Mouse (Mus musculus): ENCODE results near the gene Erbin. TPM values are rescaled to one million over a fixed set of nuclear protein-coding genes. Genes with fewer than 3 reads are reported as not detected.

Gene Erbin
- polyA plus RNA-seq (2012) = 0.13 TPM in 2 replicates

DNA sequence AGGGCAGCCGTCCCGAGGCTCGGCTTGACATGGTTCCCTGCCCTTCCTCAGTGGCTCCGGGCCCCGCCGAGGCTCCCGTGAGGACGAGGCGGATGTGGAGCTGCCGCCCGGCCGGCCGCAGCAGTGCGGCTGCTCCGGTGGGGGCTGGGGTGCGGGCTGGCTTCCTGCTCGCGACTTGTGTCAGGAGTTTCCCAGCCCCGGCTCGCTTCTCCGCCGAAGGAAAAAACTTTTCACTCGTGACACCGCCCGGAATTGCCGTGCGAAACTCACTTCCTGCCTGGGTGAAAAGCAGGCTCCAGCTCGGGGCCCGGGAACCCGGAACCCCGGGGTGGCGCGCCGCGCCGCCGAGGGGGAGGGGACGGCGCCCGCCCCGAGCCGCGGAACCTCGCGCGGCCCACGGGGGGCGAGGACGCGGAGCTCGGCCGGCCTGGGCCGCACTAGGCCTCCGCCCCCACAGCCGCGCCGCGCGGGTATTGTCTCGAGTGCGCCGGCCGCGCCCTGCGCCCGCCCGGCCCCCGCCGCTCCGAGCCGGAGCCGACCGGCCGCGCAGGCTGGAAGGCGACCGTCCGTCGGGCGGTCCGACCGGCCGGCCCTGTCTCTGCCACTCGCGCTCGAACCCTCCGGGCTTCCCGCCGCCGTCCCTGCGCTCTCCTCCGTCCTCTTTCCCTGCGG, at the start of gene Erbin:
Gene Erbin (minus strand): TSS at position 254 of the 672 bp plus-strand sequence.
- Histone ChIP-seq H3K4me1 (ENCODE audit: control insufficient read depth) (peaks cover 18% of the 10 kb centered on the region), H3K36me3 (ENCODE audit: control insufficient read depth) (no peaks in the 10 kb centered on the region), H3K9me3 (ENCODE audit: control insufficient read depth, low read length) (no peaks in the 10 kb centered on the region), H3K4me3 (replicated peaks) (peak within 1 kb of the TSS; percentile 89), H3K27me3 (ENCODE audit: control insufficient read depth) (peaks cover 40% of the 10 kb centered on the region)
- TF ChIP-seq TAL1 (IDR thresholded peaks at IDR 0.05; ENCODE audit: low read length) = no peak
- TF ChIP-seq GATA1 (IDR thresholded peaks at IDR 0.05; ENCODE audit: low read length) = no peak

DNA sequence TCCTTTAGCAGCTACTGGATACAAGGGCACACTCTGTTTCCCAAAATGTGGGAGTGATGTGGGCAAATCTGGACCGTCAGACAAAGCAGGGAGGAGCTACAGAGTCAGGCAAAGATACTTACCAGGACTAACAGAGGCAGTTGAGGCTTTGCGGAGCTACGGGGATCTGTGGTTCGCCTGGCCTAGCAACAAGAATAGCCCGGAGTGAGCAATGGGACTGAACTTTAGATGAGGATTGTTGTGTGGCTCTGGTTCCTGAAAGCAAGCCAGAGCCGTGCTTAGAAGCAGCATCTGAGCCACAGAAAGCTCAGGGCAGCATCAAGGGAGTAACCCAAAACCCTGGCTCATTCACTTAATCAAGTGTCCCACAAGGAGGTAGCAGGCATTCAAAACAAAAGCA, 49.6 kb upstream of the Erbin start:
- no peaks in the 10 kb centered on the region for H3K9me3 ChIP-seq (ENCODE audit: control insufficient read depth, low read length)
- H3K27me3 ChIP-seq (ENCODE audit: control insufficient read depth) = no peaks in the 10 kb centered on the region
- H3K4me1 ChIP-seq (ENCODE audit: control insufficient read depth) = no peaks in the 10 kb centered on the region
- no peak for TF ChIP-seq TAL1 (IDR thresholded peaks at IDR 0.05; ENCODE audit: low read length)
- TF ChIP-seq GATA1 (IDR thresholded peaks at IDR 0.05; ENCODE audit: low read length) = no peak
- no peaks in the 10 kb centered on the region for H3K36me3 ChIP-seq (ENCODE audit: control insufficient read depth)
- no peak overlapping the region for H3K4me3 ChIP-seq (replicated peaks)

GRCm38 (mm10) chr13:103967987-103968386, 47.7 kb upstream of the Erbin start:
- H3K9me3 ChIP-seq (ENCODE audit: control insufficient read depth, low read length) = no peaks in the 10 kb centered on the region
- no peak for TF ChIP-seq TAL1 (IDR thresholded peaks at IDR 0.05; ENCODE audit: low read length)
- no peak for TF ChIP-seq GATA1 (IDR thresholded peaks at IDR 0.05; ENCODE audit: low read length)
- no peaks in the 10 kb centered on the region for H3K4me1 ChIP-seq (ENCODE audit: control insufficient read depth)
- no peak overlapping the region for H3K4me3 ChIP-seq (replicated peaks)
- H3K27me3 ChIP-seq (ENCODE audit: control insufficient read depth) = no peaks in the 10 kb centered on the region
- H3K36me3 ChIP-seq (ENCODE audit: control insufficient read depth) = no peaks in the 10 kb centered on the region

DNA sequence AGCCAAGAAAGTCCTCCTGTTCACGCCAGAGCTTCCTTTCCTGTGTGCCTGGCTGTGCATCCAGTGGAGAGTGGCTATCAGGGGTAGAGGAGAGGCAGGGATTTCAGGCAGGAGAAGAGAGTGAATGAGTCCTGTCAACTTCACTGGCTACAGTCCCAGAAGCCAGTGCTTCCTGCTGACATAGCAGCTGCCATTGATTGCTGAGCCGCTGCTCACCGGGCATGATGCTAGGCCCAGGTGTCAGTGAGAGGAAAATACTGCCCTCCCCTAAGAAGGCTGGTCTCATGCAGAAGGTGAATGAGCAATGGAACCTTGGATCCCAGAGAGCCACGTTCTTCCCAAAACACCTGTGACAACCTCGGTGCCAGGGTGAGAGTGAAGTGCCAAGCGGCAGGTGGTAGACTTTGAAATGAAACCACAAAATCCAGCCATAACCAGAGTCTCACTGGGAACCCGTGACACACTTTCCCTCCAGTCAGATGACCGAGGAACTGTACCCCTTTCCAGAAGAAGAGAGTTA, 46.4 kb upstream of the Erbin start:
- Histone ChIP-seq H3K27me3 (ENCODE audit: control insufficient read depth) (no peaks in the 10 kb centered on the region), H3K36me3 (ENCODE audit: control insufficient read depth) (no peaks in the 10 kb centered on the region), H3K4me1 (ENCODE audit: control insufficient read depth) (no peaks in the 10 kb centered on the region), H3K9me3 (ENCODE audit: control insufficient read depth, low read length) (no peaks in the 10 kb centered on the region), H3K4me3 (replicated peaks) (no peak overlapping the region)
- no peak for TF ChIP-seq TAL1 (IDR thresholded peaks at IDR 0.05; ENCODE audit: low read length)
- no peak for TF ChIP-seq GATA1 (IDR thresholded peaks at IDR 0.05; ENCODE audit: low read length)

GRCm38 (mm10) chr13:103965187-103965586, 44.9 kb upstream of the Erbin start:
- H3K27me3 ChIP-seq (ENCODE audit: control insufficient read depth) = no peaks in the 10 kb centered on the region
- no peaks in the 10 kb centered on the region for H3K9me3 ChIP-seq (ENCODE audit: control insufficient read depth, low read length)
- TF ChIP-seq TAL1 (IDR thresholded peaks at IDR 0.05; ENCODE audit: low read length) (no peak), GATA1 (IDR thresholded peaks at IDR 0.05; ENCODE audit: low read length) (no peak)
- no peak overlapping the region for H3K4me3 ChIP-seq (replicated peaks)
- H3K4me1 ChIP-seq (ENCODE audit: control insufficient read depth) = no peaks in the 10 kb centered on the region
- no peaks in the 10 kb centered on the region for H3K36me3 ChIP-seq (ENCODE audit: control insufficient read depth)

- Histone ChIP-seq H3K36me3 (ENCODE audit: control insufficient read depth) (no peaks in the 10 kb centered on the region), H3K4me1 (ENCODE audit: control insufficient read depth) (no peaks in the 10 kb centered on the region), H3K9me3 (ENCODE audit: control insufficient read depth, low read length) (no peaks in the 10 kb centered on the region), H3K4me3 (replicated peaks) (no peak overlapping the region), H3K27me3 (ENCODE audit: control insufficient read depth) (no peaks in the 10 kb centered on the region)
- TF ChIP-seq GATA1 (IDR thresholded peaks at IDR 0.05; ENCODE audit: low read length) (no peak), TAL1 (IDR thresholded peaks at IDR 0.05; ENCODE audit: low read length) (no peak)
Observed at GRCm38 (mm10) chr13:103963094-103963493, 42.8 kb upstream of the Erbin start.

- Histone ChIP-seq H3K36me3 (ENCODE audit: control insufficient read depth) (no peaks in the 10 kb centered on the region), H3K9me3 (ENCODE audit: control insufficient read depth, low read length) (no peaks in the 10 kb centered on the region), H3K4me3 (replicated peaks) (no peak overlapping the region), H3K4me1 (ENCODE audit: control insufficient read depth) (no peaks in the 10 kb centered on the region), H3K27me3 (ENCODE audit: control insufficient read depth) (no peaks in the 10 kb centered on the region)
- TF ChIP-seq TAL1 (IDR thresholded peaks at IDR 0.05; ENCODE audit: low read length) (no peak), GATA1 (IDR thresholded peaks at IDR 0.05; ENCODE audit: low read length) (no peak)
Observed at GRCm38 (mm10) chr13:103959841-103960240, 39.5 kb upstream of the Erbin start.

- Histone ChIP-seq H3K4me3 (replicated peaks) (no peak overlapping the region), H3K4me1 (ENCODE audit: control insufficient read depth) (no peaks in the 10 kb centered on the region), H3K36me3 (ENCODE audit: control insufficient read depth) (no peaks in the 10 kb centered on the region), H3K9me3 (ENCODE audit: control insufficient read depth, low read length) (no peaks in the 10 kb centered on the region), H3K27me3 (ENCODE audit: control insufficient read depth) (no peaks in the 10 kb centered on the region)
- TF ChIP-seq GATA1 (IDR thresholded peaks at IDR 0.05; ENCODE audit: low read length) (no peak), TAL1 (IDR thresholded peaks at IDR 0.05; ENCODE audit: low read length) (no peak)
Observed at GRCm38 (mm10) chr13:103958607-103959123, 38.4 kb upstream of the Erbin start.

DNA sequence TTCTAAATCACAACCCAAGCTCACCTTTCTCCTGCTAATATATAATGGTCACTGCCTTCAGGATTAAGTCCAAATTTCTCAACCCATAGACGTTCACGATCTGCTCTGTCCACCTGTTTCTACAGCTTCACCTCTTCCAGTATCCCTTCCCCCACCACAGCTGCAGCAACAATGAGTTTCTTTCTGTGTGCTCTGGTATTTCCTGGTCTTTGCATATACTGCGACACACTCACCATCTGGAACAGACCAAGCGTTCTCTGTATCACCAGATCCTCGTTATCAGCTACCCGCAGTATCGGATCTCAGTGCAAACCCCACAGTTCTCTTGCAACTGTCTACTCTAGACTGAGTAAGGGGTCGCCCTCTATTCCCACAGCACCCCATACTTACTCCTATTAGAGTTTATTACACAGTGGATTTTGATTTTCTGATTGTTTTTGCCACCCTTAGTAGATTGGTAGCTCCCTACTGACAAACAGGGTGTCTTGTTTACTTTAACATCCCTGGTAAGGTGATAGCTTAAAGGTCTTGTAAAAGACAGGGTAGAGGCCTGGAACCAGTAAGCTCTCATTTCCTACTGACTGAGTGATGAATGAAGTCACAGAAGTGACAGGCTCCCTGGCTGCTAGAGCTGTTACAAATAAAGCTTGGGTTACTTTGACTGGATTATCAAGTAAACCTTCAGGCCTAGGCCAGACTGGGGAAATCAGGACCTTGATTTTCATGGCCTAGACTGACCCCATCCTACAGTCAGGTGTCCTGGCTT, 37.0 kb upstream of the Erbin start:
- TF ChIP-seq TAL1 (IDR thresholded peaks at IDR 0.05; ENCODE audit: low read length) (no peak), GATA1 (IDR thresholded peaks at IDR 0.05; ENCODE audit: low read length) (no peak)
- no peaks in the 10 kb centered on the region for H3K9me3 ChIP-seq (ENCODE audit: control insufficient read depth, low read length)
- H3K4me3 ChIP-seq (replicated peaks) = no peak overlapping the region
- no peaks in the 10 kb centered on the region for H3K36me3 ChIP-seq (ENCODE audit: control insufficient read depth)
- H3K27me3 ChIP-seq (ENCODE audit: control insufficient read depth) = no peaks in the 10 kb centered on the region
- no peaks in the 10 kb centered on the region for H3K4me1 ChIP-seq (ENCODE audit: control insufficient read depth)
